ENCODE assay signal across 11 mouse cellular contexts in the genomic region with DNA sequence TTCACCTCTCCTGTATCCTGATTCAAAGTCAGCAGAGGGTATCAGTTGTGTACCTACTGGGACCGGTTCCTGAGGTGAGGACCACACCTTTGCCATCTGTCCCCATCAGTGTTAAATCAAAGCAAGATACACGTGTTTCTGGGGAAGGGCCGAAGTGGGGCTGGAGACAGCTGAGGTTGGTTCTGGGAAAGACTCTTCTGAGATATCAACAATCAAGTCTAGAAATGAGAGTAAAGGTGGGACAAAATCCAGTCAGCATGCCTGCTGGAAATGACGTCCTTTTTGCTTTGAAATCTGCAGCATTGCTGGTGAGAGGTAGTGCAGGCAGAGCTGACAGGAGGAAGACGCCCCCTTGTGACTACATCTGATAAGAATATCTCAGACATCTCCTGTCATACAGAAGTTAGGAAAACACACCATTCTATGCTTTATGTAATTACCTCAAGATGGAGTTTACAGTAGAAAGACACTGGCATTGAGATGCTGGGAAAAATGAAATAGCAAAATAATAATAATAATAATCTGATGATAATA. TPM values are rescaled to one million over a fixed set of nuclear protein-coding genes. Genes with fewer than 3 reads are reported as not detected.
A peak's percentile ranks its signal among the peaks of the same experiment; 100 is the strongest.
DNase-seq lines count a peak whose midpoint lies in the region; ATAC-seq and TF ChIP-seq lines count a peak whose summit lies in the region.
"Had no signal": no experiment of that assay in that cellular context is flagged by ENCODE, and none has a peak within 500 bp of the region (broad histone marks: within the 10 kb centered on the region; RNA-seq: fewer than 3 reads in every experiment).

No protein-coding gene starts in this region.

- no peak for TF ChIP-seq EP300 in stomach, postnatal 0 days (optimal IDR thresholded peaks at IDR 0.05)

- WGBS in stomach, postnatal 0 days = 46% methylated on average over 5 of the region's 5 CpGs
- WGBS in intestine, embryonic 16.5 days = 54% methylated on average over 5 of the region's 5 CpGs

- H3K9me3 ChIP-seq in stomach, postnatal 0 days (ENCODE audit: control insufficient read depth, low read length) = no peaks in the 10 kb centered on the region
- no peaks in the 10 kb centered on the region for H3K9me3 ChIP-seq in intestine, embryonic 16.5 days (ENCODE audit: control insufficient read depth, low read length)

- H3K9ac ChIP-seq in stomach, postnatal 0 days (ENCODE audit: low read length) = no peak overlapping the region
- H3K9ac ChIP-seq in intestine, embryonic 16.5 days (ENCODE audit: low read depth, low read length) = no peak overlapping the region
- H3K9ac ChIP-seq: heart, embryonic 13.5 days had no signal

- TF ChIP-seq CTCF in stomach, postnatal 0 days (IDR thresholded peaks at IDR 0.05; ENCODE audit: low read depth) = peak; percentile 60

- H3K36me3 ChIP-seq in stomach, postnatal 0 days (ENCODE audit: control insufficient read depth, insufficient read depth, low read length) = no peaks in the 10 kb centered on the region
- H3K36me3 ChIP-seq in intestine, embryonic 16.5 days (ENCODE audit: control insufficient read depth, insufficient read depth, low read length) = no peaks in the 10 kb centered on the region
- H3K36me3 ChIP-seq: heart, embryonic 13.5 days had no signal

- no peak overlapping the region for H3K27ac ChIP-seq in stomach, postnatal 0 days (replicated peaks)
- H3K27ac ChIP-seq in intestine, embryonic 16.5 days (ENCODE audit: low read length) = no peak overlapping the region
- H3K27ac ChIP-seq: heart, embryonic 13.5 days had no signal

- H3K4me2 ChIP-seq in stomach, postnatal 0 days (replicated peaks; ENCODE audit: low read depth) = no peak overlapping the region
- H3K4me2 ChIP-seq in intestine, embryonic 16.5 days (ENCODE audit: low read depth, low read length) = no peak overlapping the region
- H3K4me2 ChIP-seq: heart, embryonic 13.5 days had no signal

- peak; percentile 31 for DNase-seq in heart, adult 11 months
- DNase-seq in heart, adult 9 months (ENCODE audit: low spot score in 2 of 2) = no peak
- DNase-seq in thymus, postnatal 0 days (ENCODE audit: low spot score) = peak; percentile 2
- DNase-seq in thymus, postnatal 14 days = no peak
- DNase-seq in cerebellum, adult 9-10 months = peak; percentile 88
- DNase-seq in stomach, postnatal 0 days (ENCODE audit: low spot score) = no peak
- DNase-seq in B cell, adult 2 months = no peak
- DNase-seq: thymus, postnatal 25 days had no signal

- no peaks in the 10 kb centered on the region for H3K4me1 ChIP-seq in stomach, postnatal 0 days (replicated peaks; ENCODE audit: control insufficient read depth, insufficient read depth)
- peaks cover under 1% of the 10 kb centered on the region; the same call in 1 of the 2 replicates for H3K4me1 ChIP-seq in intestine, embryonic 16.5 days (ENCODE audit: control insufficient read depth, insufficient read depth, low read length)

- H3K27me3 ChIP-seq in stomach, postnatal 0 days (ENCODE audit: control insufficient read depth, insufficient read depth, low read length) = peaks cover 5% of the 10 kb centered on the region; the same call in 1 of the 2 replicates
- H3K27me3 ChIP-seq in intestine, embryonic 16.5 days (replicated peaks; ENCODE audit: control insufficient read depth, insufficient read depth, low read length) = peaks cover 10% of the 10 kb centered on the region

- no peak for ATAC-seq in stomach, postnatal 0 days (ENCODE audit: low FRiP score, low TSS enrichment)
- no peak for ATAC-seq in intestine, embryonic 16.5 days
- ATAC-seq: inflammation-experienced regulatory T-cells, adult 6 months had no signal

- H3K4me3 ChIP-seq in stomach, postnatal 0 days (ENCODE audit: low read depth, low read length) = no peak overlapping the region
- H3K4me3 ChIP-seq in intestine, embryonic 16.5 days (ENCODE audit: low read length) = no peak overlapping the region
- H3K4me3 ChIP-seq: heart, embryonic 13.5 days had no signal

RNA-seq across cellular contexts. Expression of a gene that starts 4.0 kb away (rescaled TPM):
- polyA plus RNA-seq in thymus, postnatal 0 days (2015; fragmentation: Nextera tagmentation; extraction: Ambion mirVana) = 0.17 and 0.18 TPM in 2 replicates
- 2.4 and 2.6 TPM in 2 replicates for polyA plus RNA-seq in stomach, postnatal 0 days (2015; fragmentation: Nextera tagmentation; extraction: Ambion mirVana)
- polyA plus RNA-seq in intestine, embryonic 16.5 days (2015; fragmentation: Nextera tagmentation; extraction: Ambion mirVana) = 5.2 and 5.5 TPM in 2 replicates

Comparison
In these comparisons a context has a peak if more than half of its experiments do, and no peak if none do; other contexts are left out.
1. DNase-seq: peak in heart, adult 11 months (single experiment), thymus, postnatal 0 days (single experiment) and cerebellum, adult 9-10 months (single experiment); none in heart, adult 9 months (0 of 2), thymus, postnatal 14 days (single experiment), stomach, postnatal 0 days (single experiment) and B cell, adult 2 months (0 of 2).